Comparison of ENCODE assay signal across 9 mouse cellular contexts in genomic region chr15:101242645-101243044, GRCm38 (mm10). TPM values are rescaled to one million over a fixed set of nuclear protein-coding genes. Genes with fewer than 3 reads are reported as not detected.
A peak's percentile ranks its signal among the peaks of the same experiment; 100 is the strongest.
DNase-seq lines count a peak whose midpoint lies in the region; ATAC-seq and TF ChIP-seq lines count a peak whose summit lies in the region.
"Had no signal": no experiment of that assay in that cellular context is flagged by ENCODE, and none has a peak within 500 bp of the region (broad histone marks: within the 10 kb centered on the region; RNA-seq: fewer than 3 reads in every experiment).

No protein-coding gene starts in this region.

- no peaks in the 10 kb centered on the region for H3K36me3 ChIP-seq in liver, adult 2 months (ENCODE audit: control insufficient read depth, insufficient read depth, low read length)
- H3K36me3 ChIP-seq in liver, embryonic 11.5 days (ENCODE audit: control insufficient read depth, insufficient read depth, low read length), result no peaks in the 10 kb centered on the region
- H3K36me3 ChIP-seq in kidney, embryonic 15.5 days, result no peaks in the 10 kb centered on the region
- no peaks in the 10 kb centered on the region for H3K36me3 ChIP-seq in stomach, embryonic 15.5 days
- H3K36me3 ChIP-seq: lung, embryonic 15.5 days had no signal

- H3K4me2 ChIP-seq in liver, embryonic 11.5 days, result no peak overlapping the region
- no peak overlapping the region for H3K4me2 ChIP-seq in kidney, embryonic 15.5 days
- no peak overlapping the region for H3K4me2 ChIP-seq in stomach, embryonic 15.5 days
- H3K4me2 ChIP-seq: lung, embryonic 15.5 days had no signal

- H3K4me3 ChIP-seq in liver, adult 2 months (ENCODE audit: insufficient read depth, low read depth, low read length), result no peak overlapping the region
- H3K4me3 ChIP-seq in liver, embryonic 11.5 days (ENCODE audit: low read depth, low read length), result no peak overlapping the region
- no peak overlapping the region for H3K4me3 ChIP-seq in kidney, embryonic 15.5 days (replicated peaks)
- no peak overlapping the region for H3K4me3 ChIP-seq in stomach, embryonic 15.5 days (replicated peaks)
- H3K4me3 ChIP-seq: lung, embryonic 15.5 days had no signal

- DNase-seq in liver, adult 2 months (ENCODE audit: extremely low read depth, low read depth, low spot score), result peak; percentile 88
- DNase-seq in liver, embryonic 11.5 days (ENCODE audit: low spot score), result no peak
- peak; percentile 92 for DNase-seq in brain, adult 2 months (ENCODE audit: low read depth, low spot score)
- peak; percentile 98 for DNase-seq in heart, adult 11 months
- DNase-seq in layer of hippocampus, postnatal 36 days, result no peak

- H3K27ac ChIP-seq in liver, adult 2 months (replicated peaks; ENCODE audit: insufficient read depth, low read depth, low read length), result no peak overlapping the region
- H3K27ac ChIP-seq in liver, embryonic 11.5 days (ENCODE audit: low read depth, low read length), result no peak overlapping the region
- peak overlapping the region; percentile 52; the same call in 1 of the 2 replicates for H3K27ac ChIP-seq in kidney, embryonic 15.5 days
- H3K27ac ChIP-seq in stomach, embryonic 15.5 days, result peak overlapping the region; percentile 41
- H3K27ac ChIP-seq: lung, embryonic 15.5 days had no signal

- peak; percentile 81 for TF ChIP-seq CTCF in liver, adult 2 months (IDR thresholded peaks at IDR 0.05; ENCODE audit: low read depth, low read length)

- peaks cover 6% of the 10 kb centered on the region for H3K4me1 ChIP-seq in liver, adult 2 months (ENCODE audit: control insufficient read depth, insufficient read depth, low read length)
- H3K4me1 ChIP-seq in liver, embryonic 11.5 days (replicated peaks; ENCODE audit: control insufficient read depth, insufficient read depth, low read length), result peaks cover 23% of the 10 kb centered on the region
- peaks cover 46% of the 10 kb centered on the region for H3K4me1 ChIP-seq in kidney, embryonic 15.5 days
- H3K4me1 ChIP-seq in stomach, embryonic 15.5 days, result peaks cover 34% of the 10 kb centered on the region

- H3K9me3 ChIP-seq in liver, embryonic 11.5 days (ENCODE audit: control insufficient read depth, low read length), result no peaks in the 10 kb centered on the region
- H3K9me3 ChIP-seq in kidney, embryonic 15.5 days (replicated peaks), result no peaks in the 10 kb centered on the region
- H3K9me3 ChIP-seq in stomach, embryonic 15.5 days, result no peaks in the 10 kb centered on the region
- H3K9me3 ChIP-seq: lung, embryonic 15.5 days had no signal

- H3K79me2 ChIP-seq in liver, adult 2 months (ENCODE audit: control insufficient read depth, insufficient read depth, low read length), result no peaks in the 10 kb centered on the region

- ATAC-seq in liver, embryonic 11.5 days (replicated peaks; ENCODE audit: low FRiP score), result no peak
- peak; percentile 24; the same call in 1 of the 2 replicates for ATAC-seq in kidney, embryonic 15.5 days (replicated peaks; ENCODE audit: low FRiP score)
- peak; percentile 15; the same call in 1 of the 2 replicates for ATAC-seq in stomach, embryonic 15.5 days (ENCODE audit: insufficient read depth, low FRiP score, low read depth)
- ATAC-seq in granulocyte monocyte progenitor cell, adult 5-6 weeks (replicated peaks; ENCODE audit: poor library complexity, severe bottlenecking), result no peak

- no peak for TF ChIP-seq POLR2A in liver, adult 2 months (IDR thresholded peaks at IDR 0.05; ENCODE audit: extremely low read depth, insufficient read depth, low read length)

- 23% methylated on average over 8 of the region's 8 CpGs for WGBS in liver, adult 2 months
- WGBS in liver, embryonic 11.5 days, result 33% methylated on average over 8 of the region's 8 CpGs
- 18% methylated on average over 8 of the region's 8 CpGs for WGBS in kidney, embryonic 15.5 days
- 28% methylated on average over 8 of the region's 8 CpGs for WGBS in stomach, embryonic 15.5 days

- H3K27me3 ChIP-seq in liver, adult 2 months (ENCODE audit: control insufficient read depth, insufficient read depth, low read length), result no peaks in the 10 kb centered on the region
- H3K27me3 ChIP-seq in liver, embryonic 11.5 days (replicated peaks; ENCODE audit: control insufficient read depth, insufficient read depth, low read length), result peaks cover 8% of the 10 kb centered on the region; the same call in 1 of the 2 replicates
- H3K27me3 ChIP-seq in kidney, embryonic 15.5 days, result no peaks in the 10 kb centered on the region
- no peaks in the 10 kb centered on the region for H3K27me3 ChIP-seq in stomach, embryonic 15.5 days (replicated peaks)

- H3K9ac ChIP-seq in liver, adult 2 months (ENCODE audit: low read depth, low read length), result no peak overlapping the region
- no peak overlapping the region for H3K9ac ChIP-seq in liver, embryonic 11.5 days (ENCODE audit: low read depth, low read length)
- no peak overlapping the region for H3K9ac ChIP-seq in kidney, embryonic 15.5 days
- no peak overlapping the region for H3K9ac ChIP-seq in stomach, embryonic 15.5 days
- H3K9ac ChIP-seq: lung, embryonic 15.5 days had no signal

RNA-seq across cellular contexts. Expression of gene Nr4a1, which starts 11.4 kb away (rescaled TPM):
- 0.18 and 0.60 TPM in 2 replicates for total RNA-seq in liver, adult 2 months (2014; rRNA removed)
- polyA plus RNA-seq in liver, adult 2 months (2012; rRNA removed), result 0.70 and 0.89 TPM in 2 replicates
- polyA plus RNA-seq in liver, embryonic 11.5 days (2014; fragmentation: Nextera tagmentation; extraction: Ambion mirVana), result 1.8 and 2.4 TPM in 2 replicates
- 9.8 and 10.0 TPM in 2 replicates for polyA plus RNA-seq in kidney, embryonic 15.5 days (2015; fragmentation: Nextera tagmentation; extraction: Ambion mirVana)
- polyA plus RNA-seq in stomach, embryonic 15.5 days (2015; fragmentation: Nextera tagmentation; extraction: Ambion mirVana), result 10.6 and 11.2 TPM in 2 replicates
- 1.4 and 4.0 TPM in 2 replicates for total RNA-seq in granulocyte monocyte progenitor cell, adult 5-6 weeks (2014; fragmentation: Nextera tagmentation)
- total RNA-seq in granulocyte monocyte progenitor cell, adult 5-6 weeks (2017), result 2.4 and 4.1 TPM in 2 replicates
- total RNA-seq in layer of hippocampus, postnatal 36 days (2021), result 10 to 100 TPM; 53.8 to 63.8 TPM

RNA-seq across cellular contexts. Expression of gene Grasp, which starts 18.7 kb away (rescaled TPM):
- total RNA-seq in liver, adult 2 months (2014; rRNA removed), result 0.92 and 1.5 TPM in 2 replicates
- 1.2 and 1.5 TPM in 2 replicates for polyA plus RNA-seq in liver, adult 2 months (2012; rRNA removed)
- 1.5 and 1.7 TPM in 2 replicates for polyA plus RNA-seq in liver, embryonic 11.5 days (2014; fragmentation: Nextera tagmentation; extraction: Ambion mirVana)
- polyA plus RNA-seq in kidney, embryonic 15.5 days (2015; fragmentation: Nextera tagmentation; extraction: Ambion mirVana), result 4.7 TPM in 2 replicates
- 6.0 and 7.3 TPM in 2 replicates for polyA plus RNA-seq in stomach, embryonic 15.5 days (2015; fragmentation: Nextera tagmentation; extraction: Ambion mirVana)
- total RNA-seq in granulocyte monocyte progenitor cell, adult 5-6 weeks (2014; fragmentation: Nextera tagmentation), result 3.2 and 4.1 TPM in 2 replicates
- 0.26 and 1.0 TPM in 2 replicates for total RNA-seq in granulocyte monocyte progenitor cell, adult 5-6 weeks (2017)
- total RNA-seq in layer of hippocampus, postnatal 36 days (2021), result 10 to 100 TPM; 68.7 to 70.3 TPM

RNA-seq across cellular contexts. Expression of gene Atg101, which starts 41.4 kb away (rescaled TPM):
- total RNA-seq in liver, adult 2 months (2014; rRNA removed), result 55.3 and 63.2 TPM in 2 replicates
- 89.3 and 94.5 TPM in 2 replicates for polyA plus RNA-seq in liver, adult 2 months (2012; rRNA removed)
- 52.6 and 54.9 TPM in 2 replicates for polyA plus RNA-seq in liver, embryonic 11.5 days (2014; fragmentation: Nextera tagmentation; extraction: Ambion mirVana)
- 75.0 and 80.1 TPM in 2 replicates for polyA plus RNA-seq in kidney, embryonic 15.5 days (2015; fragmentation: Nextera tagmentation; extraction: Ambion mirVana)
- 66.0 and 66.4 TPM in 2 replicates for polyA plus RNA-seq in stomach, embryonic 15.5 days (2015; fragmentation: Nextera tagmentation; extraction: Ambion mirVana)
- 35.3 and 36.0 TPM in 2 replicates for total RNA-seq in granulocyte monocyte progenitor cell, adult 5-6 weeks (2014; fragmentation: Nextera tagmentation)
- 51.9 and 60.6 TPM in 2 replicates for total RNA-seq in granulocyte monocyte progenitor cell, adult 5-6 weeks (2017)
- total RNA-seq in layer of hippocampus, postnatal 36 days (2021), result 10 to 100 TPM; 48.8 to 49.5 TPM

RNA-seq across cellular contexts. Expression of gene 6030408B16Rik, which starts 50.4 kb away (rescaled TPM):
- not detected in 2 replicates for total RNA-seq in liver, adult 2 months (2014; rRNA removed)
- polyA plus RNA-seq in liver, adult 2 months (2012; rRNA removed), result 0.10 TPM in 1 of 2 replicates, not detected in the other
- 0.58 and 0.94 TPM in 2 replicates for polyA plus RNA-seq in liver, embryonic 11.5 days (2014; fragmentation: Nextera tagmentation; extraction: Ambion mirVana)
- 18.1 and 19.9 TPM in 2 replicates for polyA plus RNA-seq in kidney, embryonic 15.5 days (2015; fragmentation: Nextera tagmentation; extraction: Ambion mirVana)
- polyA plus RNA-seq in stomach, embryonic 15.5 days (2015; fragmentation: Nextera tagmentation; extraction: Ambion mirVana), result 9.5 and 11.6 TPM in 2 replicates
- 0.60 TPM in 1 of 2 replicates, not detected in the other for total RNA-seq in granulocyte monocyte progenitor cell, adult 5-6 weeks (2014; fragmentation: Nextera tagmentation)
- total RNA-seq in granulocyte monocyte progenitor cell, adult 5-6 weeks (2017), result 0.86 TPM in 1 of 2 replicates, not detected in the other
- total RNA-seq in layer of hippocampus, postnatal 36 days (2021), result under 1 TPM; 0.20 to 0.30 TPM

Comparison
In these comparisons a context has a peak if more than half of its experiments do, and no peak if none do; other contexts are left out.
1. DNase-seq: peak in liver, adult 2 months (single experiment), brain, adult 2 months (single experiment) and heart, adult 11 months (single experiment); none in liver, embryonic 11.5 days (single experiment) and layer of hippocampus, postnatal 36 days (0 of 2).
2. H3K27ac ChIP-seq: peak in kidney, embryonic 15.5 days (single experiment) and stomach, embryonic 15.5 days (single experiment); none in liver, adult 2 months (single experiment) and liver, embryonic 11.5 days (single experiment).
3. ATAC-seq: peak in kidney, embryonic 15.5 days (single experiment) and stomach, embryonic 15.5 days (single experiment); none in liver, embryonic 11.5 days (single experiment) and granulocyte monocyte progenitor cell, adult 5-6 weeks (single experiment).